ENCODE assay signal across 23 mouse cellular contexts in genomic region chr1:182840606-182841005, GRCm38 (mm10).
DNase-seq lines count a peak whose midpoint lies in the region; ATAC-seq and TF ChIP-seq lines count a peak whose summit lies in the region.
"Had no signal": no experiment of that assay in that cellular context is flagged by ENCODE, and none has a peak within 500 bp of the region (broad histone marks: within the 10 kb centered on the region; RNA-seq: fewer than 3 reads in every experiment).

No protein-coding gene starts in this region.

- intact Hi-C loops in left cerebral cortex, postnatal 25 days (cut with DNase I), result loop anchor here (5.0 kb wide), 1 partner anchor 78 kb away; the partner anchor contains the start of gene Susd4
- intact Hi-C loops in left cerebral cortex, postnatal 36 days (cut with DNase I), result no loop called here

- TF ChIP-seq CTCF in liver, postnatal 0 days (IDR thresholded peaks at IDR 0.05; ENCODE audit: low read depth), result no peak

- no peaks in the 10 kb centered on the region for H3K9me3 ChIP-seq in neural tube, embryonic 15.5 days (replicated peaks)
- no peaks in the 10 kb centered on the region for H3K9me3 ChIP-seq in liver, postnatal 0 days (ENCODE audit: low read length)
- H3K9me3 ChIP-seq: embryonic facial prominence, embryonic 15.5 days; forebrain, embryonic 10.5 days; heart, embryonic 15.5 days; hindbrain, embryonic 13.5 days had no signal

- H3K27ac ChIP-seq in neural tube, embryonic 15.5 days (replicated peaks), result peak overlapping the region; percentile 45; the same call in 1 of the 2 replicates
- no peak overlapping the region for H3K27ac ChIP-seq in liver, postnatal 0 days (ENCODE audit: low read depth)
- H3K27ac ChIP-seq: embryonic facial prominence, embryonic 15.5 days; heart, adult 2 months; heart, embryonic 15.5 days had no signal

- WGBS in neural tube, embryonic 15.5 days, result 42% methylated on average over 6 of the region's 6 CpGs
- WGBS in liver, postnatal 0 days (ENCODE audit: insufficient replicate concordance), result 79% methylated on average over 6 of the region's 6 CpGs

- no peak overlapping the region for H3K4me2 ChIP-seq in neural tube, embryonic 15.5 days
- no peak overlapping the region for H3K4me2 ChIP-seq in liver, postnatal 0 days (ENCODE audit: low read depth, low read length)
- H3K4me2 ChIP-seq: embryonic facial prominence, embryonic 15.5 days; heart, embryonic 11.5 days; heart, embryonic 15.5 days; hindbrain, embryonic 13.5 days had no signal

- no peak for TF ChIP-seq EP300 in liver, postnatal 0 days (IDR thresholded peaks at IDR 0.05; ENCODE audit: low read depth)

- no peaks in the 10 kb centered on the region for H3K27me3 ChIP-seq in neural tube, embryonic 15.5 days (replicated peaks)
- no peaks in the 10 kb centered on the region for H3K27me3 ChIP-seq in liver, postnatal 0 days (ENCODE audit: insufficient read depth, low read length)
- H3K27me3 ChIP-seq: embryonic facial prominence, embryonic 15.5 days; heart, embryonic 15.5 days; hindbrain, embryonic 13.5 days; Patski had no signal

- peak; percentile 47 for DNase-seq in layer of hippocampus, adult 11-12 months (ENCODE audit: low spot score)
- DNase-seq in layer of hippocampus, postnatal 14 days (ENCODE audit: low spot score in 2 of 2), result no peak
- DNase-seq in left cerebral cortex, postnatal 25 days (ENCODE audit: low spot score in 2 of 2), result peak; percentile 20 to 32
- no peak for DNase-seq in left cerebral cortex, postnatal 36 days (ENCODE audit: low spot score in 2 of 2)
- peak; percentile 57 for DNase-seq in brain, adult 2 months (ENCODE audit: low read depth, low spot score)
- no peak for DNase-seq in liver, postnatal 0 days
- DNase-seq: adrenal gland, postnatal 14 days; cerebellum, adult 8-10 months; cerebellum, postnatal 14 days; embryo, embryonic 11 days; gastrocnemius, postnatal 14 days; heart, adult 2 months; heart, postnatal 14 days had no signal

- no peak overlapping the region for H3K9ac ChIP-seq in neural tube, embryonic 15.5 days (replicated peaks)
- no peak overlapping the region for H3K9ac ChIP-seq in liver, postnatal 0 days (replicated peaks)
- H3K9ac ChIP-seq: embryonic facial prominence, embryonic 15.5 days; heart, embryonic 15.5 days had no signal

- H3K4me1 ChIP-seq in neural tube, embryonic 15.5 days, result peaks cover 42% of the 10 kb centered on the region
- H3K4me1 ChIP-seq in liver, postnatal 0 days (ENCODE audit: insufficient read depth), result no peaks in the 10 kb centered on the region

- no peaks in the 10 kb centered on the region for H3K36me3 ChIP-seq in neural tube, embryonic 15.5 days
- no peaks in the 10 kb centered on the region for H3K36me3 ChIP-seq in liver, postnatal 0 days (replicated peaks; ENCODE audit: insufficient read depth, low read length)
- H3K36me3 ChIP-seq: embryonic facial prominence, embryonic 15.5 days; forebrain, embryonic 10.5 days; heart, embryonic 15.5 days; hindbrain, embryonic 13.5 days had no signal

- no peak overlapping the region for H3K4me3 ChIP-seq in neural tube, embryonic 15.5 days (replicated peaks)
- H3K4me3 ChIP-seq in liver, postnatal 0 days (ENCODE audit: low read depth, low read length), result no peak overlapping the region
- H3K4me3 ChIP-seq: embryonic facial prominence, embryonic 15.5 days; erythroblast, embryonic 14.5 days; forebrain, embryonic 10.5 days; heart, adult 2 months; heart, embryonic 15.5 days; hindbrain, embryonic 13.5 days had no signal

- no peak for ATAC-seq in neural tube, embryonic 15.5 days (ENCODE audit: low FRiP score)
- no peak for ATAC-seq in liver, postnatal 0 days
- ATAC-seq: activated CD4-positive, CD25-positive, alpha-beta regulatory T cell, adult 4 months; forebrain, embryonic 14.5 days; Patski had no signal

Comparison
In these comparisons a context has a peak if more than half of its experiments do, and no peak if none do; other contexts are left out.
1. DNase-seq: peak in layer of hippocampus, adult 11-12 months (single experiment), left cerebral cortex, postnatal 25 days (2 of 2) and brain, adult 2 months (single experiment); none in layer of hippocampus, postnatal 14 days (0 of 2), left cerebral cortex, postnatal 36 days (0 of 2) and liver, postnatal 0 days (single experiment).